Mouse (Mus musculus) MEL (cell line): ENCODE results near the gene Hdac7.

Source experiments
- CHD2 ChIP-seq: IDR thresholded peaks from 2 replicates; pipeline ENCODE4 v1.6.1; 2011; ENCODE audit warnings: low read length, improper control_type of control experiment
- CTCF ChIP-seq, 3 experiments: IDR thresholded peaks in 2 of 3; conservative IDR thresholded peaks in 1 of 3; 2 replicates each; pipeline ENCODE4 v1.5.1; 2011 to 2012; ENCODE audit warnings: low read length in 3 of 3, low read depth in 2 of 3, mild to moderate bottlenecking in 2 of 3, improper control_type of control experiment in 1 of 3, inconsistent platforms in 1 of 3, mixed read lengths in 1 of 3, moderate library complexity in 1 of 3; ENCODE audit not compliant: control insufficient read depth in 1 of 3, insufficient read depth in 1 of 3, poor library complexity in 1 of 3, severe bottlenecking in 1 of 3
- MEF2A ChIP-seq: IDR thresholded peaks from 2 replicates; pipeline ENCODE4 v1.6.1; 2014; ENCODE audit warnings: low read depth, mild to moderate bottlenecking, inconsistent platforms, low read length, improper control_type of control experiment; ENCODE audit not compliant: poor library complexity, insufficient replicate concordance, severe bottlenecking; ENCODE audit errors: extremely low read depth
- MYC ChIP-seq: IDR thresholded peaks from 2 replicates; pipeline ENCODE4 v1.6.1; 2011; ENCODE audit warnings: low read depth, mild to moderate bottlenecking, low read length, improper control_type of control experiment, moderate library complexity
- POLR2A ChIP-seq, 2 experiments: IDR thresholded peaks; 2 replicates each; pipeline ENCODE4 v1.6.1; 2011 to 2012; ENCODE audit warnings: low read length in 2 of 2, mild to moderate bottlenecking in 2 of 2, control low read depth in 1 of 2, improper control_type of control experiment in 1 of 2, low read depth in 1 of 2, moderate library complexity in 1 of 2; ENCODE audit not compliant: control insufficient read depth in 1 of 2, insufficient read depth in 1 of 2, poor library complexity in 1 of 2
- USF2 ChIP-seq, 2 experiments: IDR thresholded peaks; 2 replicates each; pipeline ENCODE4 v1.6.1; 2011 to 2012; ENCODE audit warnings: improper control_type of control experiment in 2 of 2, low read length in 2 of 2, borderline replicate concordance in 1 of 2, inconsistent platforms in 1 of 2, low read depth in 1 of 2, mild to moderate bottlenecking in 1 of 2; ENCODE audit not compliant: insufficient read depth in 1 of 2

- no peak for TF ChIP-seq CTCF (IDR thresholded peaks at IDR 0.05 in 2 of 3, conservative IDR thresholded peaks at IDR 0.05 in 1 of 3; ENCODE audit: control insufficient read depth in 1 of 3, insufficient read depth in 1 of 3, low read depth in 2 of 3, low read length in 3 of 3, poor library complexity in 1 of 3, severe bottlenecking in 1 of 3)
- TF ChIP-seq MEF2A, result no peak
- TF ChIP-seq USF2 (IDR thresholded peaks at IDR 0.05; ENCODE audit: borderline replicate concordance in 1 of 2, insufficient read depth in 1 of 2, low read depth in 1 of 2, low read length in 2 of 2), result no peak
- no peak for TF ChIP-seq MYC
- no peak for TF ChIP-seq POLR2A (IDR thresholded peaks at IDR 0.05; ENCODE audit: control insufficient read depth in 1 of 2, insufficient read depth in 1 of 2, low read depth in 1 of 2, low read length in 2 of 2, poor library complexity in 1 of 2)
- no peak for TF ChIP-seq CHD2
These were observed 94.5 kb downstream of the Hdac7 start for GRCm38 (mm10) chr15:97749841-97750240.
